ENCODE assay signal across 19 mouse cellular contexts in the genomic region with DNA sequence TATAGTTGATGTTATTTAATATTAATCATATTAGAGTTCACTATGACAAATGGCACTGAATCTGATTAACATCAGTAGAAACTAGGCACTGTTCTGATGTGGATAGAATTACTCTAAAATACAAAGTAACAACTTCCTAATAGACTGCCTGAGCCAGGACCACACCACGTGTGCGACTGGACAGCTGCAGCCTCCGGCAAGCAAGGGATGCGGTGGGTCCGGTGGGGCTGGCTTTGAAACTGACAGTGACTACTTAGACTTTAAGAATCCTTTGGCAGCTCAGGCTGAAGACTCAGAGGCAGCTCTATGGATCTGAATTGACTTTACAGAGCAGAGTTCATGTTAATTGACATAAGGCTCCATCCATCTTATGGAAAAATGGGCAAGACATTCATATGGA.
DNase-seq lines count a peak whose midpoint lies in the region; ATAC-seq and TF ChIP-seq lines count a peak whose summit lies in the region.
"Had no signal": no experiment of that assay in that cellular context is flagged by ENCODE, and none has a peak within 500 bp of the region (broad histone marks: within the 10 kb centered on the region; RNA-seq: fewer than 3 reads in every experiment).

No protein-coding gene starts in this region.

- no peaks in the 10 kb centered on the region for H3K36me3 ChIP-seq in hindbrain, postnatal 0 days (ENCODE audit: insufficient read depth, low read length)
- H3K36me3 ChIP-seq in hindbrain, embryonic 16.5 days (ENCODE audit: control insufficient read depth, insufficient read depth, low read length) = no peaks in the 10 kb centered on the region
- no peaks in the 10 kb centered on the region; the same call in 1 of the 2 replicates for H3K36me3 ChIP-seq in thymus, adult 2 months (ENCODE audit: control insufficient read depth, insufficient read depth, low read length)
- H3K36me3 ChIP-seq in liver, embryonic 13.5 days = no peaks in the 10 kb centered on the region
- H3K36me3 ChIP-seq in kidney, embryonic 15.5 days = no peaks in the 10 kb centered on the region
- H3K36me3 ChIP-seq: forebrain, embryonic 15.5 days; G1E; heart, embryonic 13.5 days; limb, embryonic 15.5 days; stomach, embryonic 15.5 days had no signal

- no peak overlapping the region for H3K4me2 ChIP-seq in hindbrain, postnatal 0 days (ENCODE audit: low read depth, low read length)
- no peak overlapping the region for H3K4me2 ChIP-seq in hindbrain, embryonic 16.5 days (ENCODE audit: low read length)
- H3K4me2 ChIP-seq in liver, embryonic 13.5 days = peak overlapping the region; percentile 45
- H3K4me2 ChIP-seq in kidney, embryonic 15.5 days = no peak overlapping the region
- H3K4me2 ChIP-seq: forebrain, embryonic 15.5 days; heart, embryonic 13.5 days; limb, embryonic 15.5 days; stomach, embryonic 15.5 days had no signal

- H3K4me3 ChIP-seq in hindbrain, postnatal 0 days (ENCODE audit: low read length) = no peak overlapping the region
- no peak overlapping the region for H3K4me3 ChIP-seq in hindbrain, embryonic 16.5 days (ENCODE audit: low read length)
- H3K4me3 ChIP-seq in thymus, adult 2 months (ENCODE audit: control insufficient read depth, insufficient read depth, low read length) = peak overlapping the region; percentile 45
- no peak overlapping the region for H3K4me3 ChIP-seq in liver, embryonic 13.5 days (replicated peaks)
- H3K4me3 ChIP-seq in kidney, embryonic 15.5 days (replicated peaks) = no peak overlapping the region
- H3K4me3 ChIP-seq: erythroblast, embryonic 14.5 days; forebrain, embryonic 15.5 days; heart, embryonic 13.5 days; limb, embryonic 15.5 days; stomach, embryonic 15.5 days had no signal

- H3K27me3 ChIP-seq in hindbrain, postnatal 0 days (ENCODE audit: insufficient read depth, low read length) = no peaks in the 10 kb centered on the region
- no peaks in the 10 kb centered on the region for H3K27me3 ChIP-seq in hindbrain, embryonic 16.5 days (replicated peaks; ENCODE audit: control insufficient read depth, insufficient read depth, low read length)
- H3K27me3 ChIP-seq in thymus, adult 2 months (ENCODE audit: control insufficient read depth, insufficient read depth, low read length) = no peaks in the 10 kb centered on the region
- H3K27me3 ChIP-seq in liver, embryonic 13.5 days = no peaks in the 10 kb centered on the region
- H3K27me3 ChIP-seq in kidney, embryonic 15.5 days = no peaks in the 10 kb centered on the region
- H3K27me3 ChIP-seq: forebrain, embryonic 15.5 days; heart, embryonic 13.5 days; limb, embryonic 15.5 days; stomach, embryonic 15.5 days had no signal

- no peaks in the 10 kb centered on the region; the same call in 1 of the 2 replicates for H3K4me1 ChIP-seq in hindbrain, postnatal 0 days (ENCODE audit: insufficient read depth, low read length)
- H3K4me1 ChIP-seq in hindbrain, embryonic 16.5 days (ENCODE audit: control insufficient read depth, insufficient read depth, low read depth, low read length) = peaks cover 6% of the 10 kb centered on the region; the same call in 1 of the 2 replicates
- peaks cover 49% of the 10 kb centered on the region for H3K4me1 ChIP-seq in thymus, adult 2 months (replicated peaks; ENCODE audit: control insufficient read depth, insufficient read depth, low read length)
- H3K4me1 ChIP-seq in liver, embryonic 13.5 days (replicated peaks) = peaks cover 64% of the 10 kb centered on the region
- H3K4me1 ChIP-seq in kidney, embryonic 15.5 days = peaks cover 22% of the 10 kb centered on the region

- no peak for TF ChIP-seq CTCF in hindbrain, postnatal 0 days (IDR thresholded peaks at IDR 0.05; ENCODE audit: low read depth)
- TF ChIP-seq CTCF in thymus, adult 2 months (IDR thresholded peaks at IDR 0.05; ENCODE audit: borderline replicate concordance, control insufficient read depth, extremely low read depth, insufficient read depth, low read length, poor library complexity) = no peak

- H3K9ac ChIP-seq in hindbrain, postnatal 0 days (replicated peaks; ENCODE audit: low read length) = no peak overlapping the region
- H3K9ac ChIP-seq in hindbrain, embryonic 16.5 days (ENCODE audit: low read depth, low read length) = no peak overlapping the region
- H3K9ac ChIP-seq in liver, embryonic 13.5 days = peak overlapping the region; percentile 12; the same call in 1 of the 2 replicates
- H3K9ac ChIP-seq in kidney, embryonic 15.5 days = no peak overlapping the region
- H3K9ac ChIP-seq: forebrain, embryonic 15.5 days; heart, embryonic 13.5 days; limb, embryonic 15.5 days; stomach, embryonic 15.5 days had no signal

- WGBS in hindbrain, postnatal 0 days = 62% methylated on average over 5 of the region's 5 CpGs
- 58% methylated on average over 5 of the region's 5 CpGs for WGBS in hindbrain, embryonic 16.5 days
- WGBS in thymus, adult 2 months = 15% methylated on average over 5 of the region's 5 CpGs
- 59% methylated on average over 5 of the region's 5 CpGs for WGBS in liver, embryonic 13.5 days (ENCODE audit: insufficient replicate concordance)
- 70% methylated on average over 5 of the region's 5 CpGs for WGBS in kidney, embryonic 15.5 days

- no peaks in the 10 kb centered on the region for H3K9me3 ChIP-seq in hindbrain, postnatal 0 days (ENCODE audit: low read length)
- no peaks in the 10 kb centered on the region for H3K9me3 ChIP-seq in hindbrain, embryonic 16.5 days (ENCODE audit: control insufficient read depth, low read length)
- no peaks in the 10 kb centered on the region for H3K9me3 ChIP-seq in liver, embryonic 13.5 days (replicated peaks)
- H3K9me3 ChIP-seq in kidney, embryonic 15.5 days (replicated peaks) = no peaks in the 10 kb centered on the region
- H3K9me3 ChIP-seq: forebrain, embryonic 15.5 days; G1E; heart, embryonic 13.5 days; limb, embryonic 15.5 days; stomach, embryonic 15.5 days had no signal

- peak; percentile 20 for DNase-seq in hindbrain, postnatal 0 days (ENCODE audit: low spot score)
- no peak for DNase-seq in thymus, adult 2 months
- no peak for DNase-seq in thymus, adult 18-20 months
- no peak for DNase-seq in liver, embryonic 13.5 days
- no peak for DNase-seq in kidney, adult 18-20 months
- DNase-seq: cerebellum, adult 11-12 months; cerebellum, postnatal 25 days; heart, postnatal 4 days; kidney, adult 9 months; kidney, postnatal 4 days; midbrain, embryonic 14.5 days had no signal

- 0 out of 2 replicates have a peak, but pooled peaks have one; percentile 38 for ATAC-seq in hindbrain, postnatal 0 days
- no peak for ATAC-seq in hindbrain, embryonic 16.5 days
- ATAC-seq in liver, embryonic 13.5 days (ENCODE audit: low read depth) = no peak
- no peak for ATAC-seq in kidney, embryonic 15.5 days (replicated peaks; ENCODE audit: low FRiP score)
- ATAC-seq: forebrain, embryonic 15.5 days had no signal

- no peak overlapping the region for H3K27ac ChIP-seq in hindbrain, postnatal 0 days
- H3K27ac ChIP-seq in hindbrain, embryonic 16.5 days (ENCODE audit: low read depth, low read length) = no peak overlapping the region
- H3K27ac ChIP-seq in thymus, adult 2 months (ENCODE audit: control insufficient read depth, insufficient read depth, low read length) = peak overlapping the region; percentile 96
- H3K27ac ChIP-seq in liver, embryonic 13.5 days = peak overlapping the region; percentile 67
- H3K27ac ChIP-seq in kidney, embryonic 15.5 days = no peak overlapping the region
- H3K27ac ChIP-seq: forebrain, embryonic 15.5 days; heart, embryonic 13.5 days; limb, embryonic 15.5 days; stomach, embryonic 15.5 days had no signal

- no peak for TF ChIP-seq POLR2A in thymus, adult 2 months (IDR thresholded peaks at IDR 0.05; ENCODE audit: control insufficient read depth, extremely low read depth, insufficient read depth, low read length, poor library complexity)

Comparison
In these comparisons a context has a peak if more than half of its experiments do, and no peak if none do; other contexts are left out.
1. H3K27ac ChIP-seq: peak in thymus, adult 2 months (single experiment) and liver, embryonic 13.5 days (single experiment); none in hindbrain, postnatal 0 days (single experiment), hindbrain, embryonic 16.5 days (single experiment) and kidney, embryonic 15.5 days (single experiment).